Mouse (Mus musculus) adrenal gland, postnatal 36 days (tissue): Measurements from ENCODE around the gene Gpcpd1. TPM values are rescaled to one million over a fixed set of nuclear protein-coding genes. Genes with fewer than 3 reads are reported as not detected.

Experiments used
- DNase-seq, 2 experiments: peaks; one replicate each; pipeline ENCODE4 v3.0.0; 2021; ENCODE audit warnings: mixed read lengths in 1 of 2
- total RNA-seq, 2 experiments: library from RNA; stranded (reverse); gene quantifications; 2 replicates each; pipeline ENCODE4 v1.2.3; 2021

Gene Gpcpd1
- total RNA-seq, 2 experiments from 2014 or later, result 19.5 to 57.4 TPM

- no peak for DNase-seq
These were observed 69.3 kb downstream of the Gpcpd1 start for GRCm38 (mm10) chr2:132518021-132518901.

GRCm38 (mm10) chr2:132517194-132517836 is 70.2 kb downstream of the Gpcpd1 start:
- DNase-seq, result peak; percentile 12 to 19

- peak; percentile 70 to 81 for DNase-seq
These were observed 71.1 kb downstream of the Gpcpd1 start for GRCm38 (mm10) chr2:132516130-132517030.

GRCm38 (mm10) chr2:132515607-132516006 is 71.9 kb downstream of the Gpcpd1 start:
- no peak for DNase-seq

GRCm38 (mm10) chr2:132515076-132515475 is 72.5 kb downstream of the Gpcpd1 start:
- DNase-seq, result no peak

GRCm38 (mm10) chr2:132514353-132514752 is 73.2 kb downstream of the Gpcpd1 start:
- no peak for DNase-seq

GRCm38 (mm10) chr2:132513371-132514181 is 74.0 kb downstream of the Gpcpd1 start:
- no peak for DNase-seq

- DNase-seq, result no peak
These were observed 74.6 kb downstream of the Gpcpd1 start for GRCm38 (mm10) chr2:132512977-132513351.

GRCm38 (mm10) chr2:132512051-132512976 is 75.2 kb downstream of the Gpcpd1 start:
- no peak for DNase-seq

- DNase-seq, result no peak
These were observed 76.3 kb downstream of the Gpcpd1 start for GRCm38 (mm10) chr2:132511011-132511818.

- no peak for DNase-seq
These were observed 77.8 kb downstream of the Gpcpd1 start for GRCm38 (mm10) chr2:132509714-132510113.

GRCm38 (mm10) chr2:132509261-132509660 is 78.3 kb downstream of the Gpcpd1 start:
- DNase-seq, result peak in 1 of 2 experiments; percentile 14

GRCm38 (mm10) chr2:132507521-132507920 is 80.0 kb downstream of the Gpcpd1 start:
- DNase-seq, result no peak

- DNase-seq, result no peak
These were observed 80.4 kb downstream of the Gpcpd1 start for GRCm38 (mm10) chr2:132507091-132507490.

GRCm38 (mm10) chr2:132505828-132506227 is 81.7 kb downstream of the Gpcpd1 start:
- no peak for DNase-seq

GRCm38 (mm10) chr2:132498344-132498743 is 89.2 kb downstream of the Gpcpd1 start:
- DNase-seq, result no peak

GRCm38 (mm10) chr2:132497412-132498135 is 90.0 kb downstream of the Gpcpd1 start:
- DNase-seq, result no peak

- DNase-seq, result no peak
These were observed 94.3 kb downstream of the Gpcpd1 start for GRCm38 (mm10) chr2:132493184-132493583.

GRCm38 (mm10) chr2:132485454-132485853 is 102.1 kb downstream of the Gpcpd1 start:
- peak; percentile 64 to 78 for DNase-seq
